Mouse (Mus musculus): Measurements from ENCODE around the gene Cyp4f13. TPM values are rescaled to one million over a fixed set of nuclear protein-coding genes. Genes with fewer than 3 reads are reported as not detected.

The Cyp4f13 gene
- total and polyA plus RNA-seq, 2 experiments: 62.2 to 109 TPM

DNA sequence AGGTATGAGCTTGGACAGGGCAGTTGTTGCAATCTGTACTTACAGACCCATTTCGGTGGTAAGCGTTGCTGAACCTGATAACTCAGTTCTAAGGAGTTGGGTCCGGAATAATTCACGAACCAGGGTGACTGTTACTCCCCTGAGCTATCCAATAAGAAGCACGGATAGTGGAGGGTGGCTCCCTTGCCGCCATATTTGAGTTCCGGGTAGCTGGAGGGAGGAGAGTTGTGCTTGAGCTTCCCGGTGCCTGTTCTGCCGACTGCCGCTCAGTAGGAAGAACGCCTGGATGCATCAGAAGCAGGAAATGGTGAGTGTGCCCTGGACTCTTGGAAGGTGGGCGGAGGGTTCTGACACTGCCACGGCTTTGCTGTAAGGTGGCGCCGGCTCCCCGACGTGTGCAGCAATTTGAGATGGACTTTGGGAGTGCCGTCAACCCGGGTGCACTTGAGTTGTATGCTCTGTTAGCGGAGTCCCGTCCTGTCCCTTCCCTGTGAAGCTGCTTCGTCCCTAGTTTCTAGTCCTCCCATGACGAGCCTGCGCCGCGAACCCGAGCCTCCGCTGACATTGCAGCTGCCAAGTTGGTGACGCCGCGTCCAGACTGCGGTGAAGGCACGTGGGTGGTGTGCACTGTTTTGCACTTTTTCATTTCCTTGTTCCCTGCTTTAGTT is 18.6 kb upstream of the Cyp4f13 start, which contains the start of gene Zfp472:
Zfp472 (plus strand) TSS at position 192 of the 668 bp plus-strand sequence.
- under 1% methylated on average over 33 of the region's 33 CpGs for WGBS
- Histone ChIP-seq H3K9ac (ENCODE audit: low read depth, low read length) (peak within 1 kb of the TSS; percentile 80), H3K79me2 (ENCODE audit: control insufficient read depth, insufficient read depth, low read length) (peaks cover 13% of the 10 kb centered on the region), H3K27me3 (ENCODE audit: control insufficient read depth, insufficient read depth, low read length) (no peaks in the 10 kb centered on the region), H3K27ac (replicated peaks; ENCODE audit: insufficient read depth, low read depth, low read length) (peak within 1 kb of the TSS; percentile 68), H3K4me3 (ENCODE audit: insufficient read depth, low read depth, low read length) (peak within 1 kb of the TSS; percentile 95), H3K4me1 (ENCODE audit: control insufficient read depth, insufficient read depth, low read length) (peaks cover 8% of the 10 kb centered on the region), H3K36me3 (ENCODE audit: control insufficient read depth, insufficient read depth, low read length) (no peaks in the 10 kb centered on the region)
- DNase-seq (ENCODE audit: extremely low read depth, low read depth, low spot score): peak; percentile 90
- TF ChIP-seq CTCF (IDR thresholded peaks at IDR 0.05; ENCODE audit: low read depth, low read length) (no peak), POLR2A (IDR thresholded peaks at IDR 0.05; ENCODE audit: extremely low read depth, insufficient read depth, low read length) (0 out of 2 replicates have a peak, but pooled peaks have one; percentile 27)

DNA sequence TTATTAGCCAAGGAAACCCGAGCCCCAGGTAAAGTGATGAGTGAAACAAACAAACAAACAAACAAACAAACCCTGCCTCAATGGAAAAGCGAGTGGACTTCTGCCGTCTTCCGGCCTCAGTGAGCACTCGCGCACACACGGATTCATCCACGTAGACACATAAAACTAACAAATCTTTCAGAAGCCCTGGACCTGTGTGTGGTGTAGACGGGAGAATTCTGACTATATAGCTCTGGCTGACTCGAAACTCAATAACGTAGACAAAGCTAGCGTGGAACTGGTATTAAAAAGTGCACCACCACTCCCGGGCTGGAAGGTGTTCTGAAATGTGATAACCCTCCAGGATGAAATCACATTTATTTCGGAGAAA is 18.0 kb upstream of the Cyp4f13 start:
- peaks cover 8% of the 10 kb centered on the region for H3K4me1 ChIP-seq (ENCODE audit: control insufficient read depth, insufficient read depth, low read length)
- peak overlapping the region; percentile 68 for H3K27ac ChIP-seq (replicated peaks; ENCODE audit: insufficient read depth, low read depth, low read length)
- no peaks in the 10 kb centered on the region for H3K36me3 ChIP-seq (ENCODE audit: control insufficient read depth, insufficient read depth, low read length)
- under 1% methylated on average over 14 of the region's 14 CpGs for WGBS
- peak overlapping the region; percentile 95 for H3K4me3 ChIP-seq (ENCODE audit: insufficient read depth, low read depth, low read length)
- H3K27me3 ChIP-seq (ENCODE audit: control insufficient read depth, insufficient read depth, low read length): no peaks in the 10 kb centered on the region
- DNase-seq (ENCODE audit: extremely low read depth, low read depth, low spot score): no peak
- peaks cover 13% of the 10 kb centered on the region for H3K79me2 ChIP-seq (ENCODE audit: control insufficient read depth, insufficient read depth, low read length)
- H3K9ac ChIP-seq (ENCODE audit: low read depth, low read length): peak overlapping the region; percentile 73
- no peak for TF ChIP-seq CTCF (IDR thresholded peaks at IDR 0.05; ENCODE audit: low read depth, low read length)

DNA sequence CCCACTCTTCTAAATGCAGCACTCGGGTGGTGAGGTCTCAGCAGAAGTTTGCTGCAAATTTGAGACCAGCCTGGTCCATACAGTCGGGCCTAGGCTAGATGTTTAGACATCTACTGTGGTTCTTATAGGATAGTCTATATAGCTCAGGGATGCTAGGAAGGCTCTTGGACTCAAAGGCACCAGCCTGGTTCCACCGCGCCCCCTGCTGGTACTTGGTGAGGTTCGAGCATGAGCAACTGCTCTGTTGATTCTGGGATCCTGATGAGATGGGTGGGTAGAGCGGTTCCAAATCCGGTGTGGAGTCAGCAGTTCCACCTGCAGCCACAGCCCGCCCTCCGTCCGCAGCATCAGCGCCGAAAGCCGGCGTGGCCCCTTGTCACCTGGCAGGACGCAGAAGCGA is 4.2 kb upstream of the Cyp4f13 start:
- peaks cover 6% of the 10 kb centered on the region for H3K4me1 ChIP-seq (ENCODE audit: control insufficient read depth, insufficient read depth, low read length)

DNA sequence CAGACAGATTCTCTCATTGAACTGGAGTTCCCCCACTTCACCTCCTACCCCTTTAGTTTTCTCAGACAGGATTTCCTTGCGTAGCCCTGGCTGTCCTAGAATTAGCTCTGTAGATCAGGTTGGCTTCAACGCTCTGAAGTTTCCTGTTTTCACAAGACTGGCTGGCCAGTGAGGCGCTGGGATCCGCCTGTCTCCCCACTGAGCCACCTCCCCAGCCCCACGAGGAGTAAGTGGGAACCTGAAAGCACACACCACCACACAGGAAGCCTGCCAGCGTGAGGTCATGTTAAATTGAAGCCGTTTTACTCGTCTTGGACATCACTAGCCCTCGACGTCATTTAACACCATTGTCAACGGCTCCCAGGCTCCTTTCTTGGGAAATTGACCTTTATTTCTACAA is 3.8 kb upstream of the Cyp4f13 start:
- TF ChIP-seq POLR2A (IDR thresholded peaks at IDR 0.05; ENCODE audit: extremely low read depth, insufficient read depth, low read length): no peak
- no peak for TF ChIP-seq CTCF (IDR thresholded peaks at IDR 0.05; ENCODE audit: low read depth, low read length)
- no peak for DNase-seq (ENCODE audit: extremely low read depth, low read depth, low spot score)
- H3K36me3 ChIP-seq (ENCODE audit: control insufficient read depth, insufficient read depth, low read length): no peaks in the 10 kb centered on the region
- H3K27me3 ChIP-seq (ENCODE audit: control insufficient read depth, insufficient read depth, low read length): no peaks in the 10 kb centered on the region
- H3K4me3 ChIP-seq (ENCODE audit: insufficient read depth, low read depth, low read length): no peak overlapping the region
- no peak overlapping the region for H3K9ac ChIP-seq (ENCODE audit: low read depth, low read length)
- no peak overlapping the region for H3K27ac ChIP-seq (replicated peaks; ENCODE audit: insufficient read depth, low read depth, low read length)
- peaks cover 10% of the 10 kb centered on the region for H3K4me1 ChIP-seq (ENCODE audit: control insufficient read depth, insufficient read depth, low read length)
- H3K79me2 ChIP-seq (ENCODE audit: control insufficient read depth, insufficient read depth, low read length): peaks cover 9% of the 10 kb centered on the region
- 77% methylated on average over 11 of the region's 11 CpGs for WGBS

More for the DNA sequence above, 4.2 kb upstream of the Cyp4f13 start:
- 23% methylated on average over 16 of the region's 16 CpGs for WGBS
- TF ChIP-seq POLR2A (IDR thresholded peaks at IDR 0.05; ENCODE audit: extremely low read depth, insufficient read depth, low read length) (no peak), CTCF (IDR thresholded peaks at IDR 0.05; ENCODE audit: low read depth, low read length) (peak; percentile 97)
- Histone ChIP-seq H3K36me3 (ENCODE audit: control insufficient read depth, insufficient read depth, low read length) (no peaks in the 10 kb centered on the region), H3K4me3 (ENCODE audit: insufficient read depth, low read depth, low read length) (no peak overlapping the region), H3K79me2 (ENCODE audit: control insufficient read depth, insufficient read depth, low read length) (peaks cover 5% of the 10 kb centered on the region), H3K27me3 (ENCODE audit: control insufficient read depth, insufficient read depth, low read length) (no peaks in the 10 kb centered on the region), H3K27ac (replicated peaks; ENCODE audit: insufficient read depth, low read depth, low read length) (no peak overlapping the region), H3K9ac (ENCODE audit: low read depth, low read length) (no peak overlapping the region)
- DNase-seq (ENCODE audit: extremely low read depth, low read depth, low spot score): peak; percentile 54

DNA sequence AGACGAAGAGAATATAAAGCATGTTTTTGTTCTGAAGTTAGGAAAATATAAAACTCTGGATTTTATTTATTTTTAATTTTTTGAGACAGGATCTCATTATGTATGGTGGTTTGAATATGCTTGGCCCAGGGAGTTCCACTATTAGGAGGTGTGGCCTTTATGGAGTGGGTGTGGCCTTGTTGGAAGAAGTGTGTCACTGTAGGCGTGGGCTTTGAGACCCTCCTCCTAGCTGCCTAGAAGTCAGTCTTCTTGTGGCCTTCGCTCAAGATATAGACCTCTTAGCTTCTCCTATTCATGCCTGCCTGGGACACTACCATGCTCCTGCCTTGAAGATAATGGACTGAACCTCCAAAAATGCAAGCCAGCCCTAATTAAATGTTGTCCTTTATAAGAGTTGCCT is 2.9 kb upstream of the Cyp4f13 start:
- Histone ChIP-seq H3K27ac (replicated peaks; ENCODE audit: insufficient read depth, low read depth, low read length) (no peak overlapping the region), H3K9ac (ENCODE audit: low read depth, low read length) (no peak overlapping the region), H3K79me2 (ENCODE audit: control insufficient read depth, insufficient read depth, low read length) (peaks cover 15% of the 10 kb centered on the region), H3K4me3 (ENCODE audit: insufficient read depth, low read depth, low read length) (no peak overlapping the region), H3K27me3 (ENCODE audit: control insufficient read depth, insufficient read depth, low read length) (no peaks in the 10 kb centered on the region), H3K36me3 (ENCODE audit: control insufficient read depth, insufficient read depth, low read length) (no peaks in the 10 kb centered on the region; the same call in 1 of the 2 replicates), H3K4me1 (ENCODE audit: control insufficient read depth, insufficient read depth, low read length) (peaks cover 12% of the 10 kb centered on the region)
- DNase-seq (ENCODE audit: extremely low read depth, low read depth, low spot score): no peak
- WGBS: 94% methylated on average over 3 of the region's 3 CpGs
- TF ChIP-seq POLR2A (IDR thresholded peaks at IDR 0.05; ENCODE audit: extremely low read depth, insufficient read depth, low read length) (no peak), CTCF (IDR thresholded peaks at IDR 0.05; ENCODE audit: low read depth, low read length) (no peak)

DNA sequence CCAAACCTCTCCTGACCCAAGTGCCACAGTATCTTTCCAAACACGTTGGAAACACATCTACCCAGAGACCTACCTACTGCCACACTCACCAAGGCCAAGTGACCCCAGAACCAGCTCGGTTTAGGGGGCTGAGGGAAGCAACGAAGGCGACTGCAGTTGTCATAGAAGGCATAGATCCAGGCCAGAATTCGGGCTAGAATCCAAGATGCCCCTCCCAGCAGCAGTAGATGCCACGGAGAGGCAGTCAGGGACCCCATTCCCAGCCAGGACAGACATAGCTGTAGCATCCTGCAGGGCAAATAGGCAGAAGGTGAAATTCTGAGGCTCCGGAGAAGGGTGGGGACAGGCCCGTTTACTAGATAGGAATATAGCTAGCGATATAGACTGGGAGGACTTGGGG is 486 bp downstream of the Cyp4f13 start:
- Histone ChIP-seq H3K27me3 (ENCODE audit: control insufficient read depth, insufficient read depth, low read length) (no peaks in the 10 kb centered on the region), H3K79me2 (ENCODE audit: control insufficient read depth, insufficient read depth, low read length) (peaks cover 15% of the 10 kb centered on the region), H3K4me3 (ENCODE audit: insufficient read depth, low read depth, low read length) (peak overlapping the region; percentile 58), H3K36me3 (ENCODE audit: control insufficient read depth, insufficient read depth, low read length) (peaks cover 3% of the 10 kb centered on the region), H3K9ac (ENCODE audit: low read depth, low read length) (peak overlapping the region; percentile 73), H3K4me1 (ENCODE audit: control insufficient read depth, insufficient read depth, low read length) (peaks cover 23% of the 10 kb centered on the region), H3K27ac (replicated peaks; ENCODE audit: insufficient read depth, low read depth, low read length) (peak overlapping the region; percentile 91)
- TF ChIP-seq POLR2A (IDR thresholded peaks at IDR 0.05; ENCODE audit: extremely low read depth, insufficient read depth, low read length): no peak
- no peak for TF ChIP-seq CTCF (IDR thresholded peaks at IDR 0.05; ENCODE audit: low read depth, low read length)
- WGBS: 18% methylated on average over 9 of the region's 9 CpGs
- no peak for DNase-seq (ENCODE audit: extremely low read depth, low read depth, low spot score)

All from liver, adult 2 months (tissue).